Mouse (Mus musculus): ENCODE measurements around the gene Pacsin1. TPM values are rescaled to one million over a fixed set of nuclear protein-coding genes. Genes with fewer than 3 reads are reported as not detected.

Gene Pacsin1
- 104 and 105 TPM in 2 replicates for polyA plus RNA-seq (2015; fragmentation: Nextera tagmentation; extraction: Ambion mirVana)

GRCm38 (mm10) chr17:27655089-27656010 is at the start of gene Pacsin1:
Gene Pacsin1, plus strand, starts transcription at chr17:27655509.

GRCm38 (mm10) chr17:27623360-27624326 is 31.7 kb upstream of the Pacsin1 start, which contains the start of gene Nudt3:
Gene Nudt3, minus strand, starts transcription at chr17:27623495.

GRCm38 (mm10) chr17:27634871-27635574 is 20.3 kb upstream of the Pacsin1 start, which contains the start of gene RPS10-NUDT3:
Gene RPS10-NUDT3, minus strand, starts transcription at chr17:27635222.

GRCm38 (mm10) chr17:27636132-27637020 is 18.9 kb upstream of the Pacsin1 start, which contains the start of gene Rps10:
Gene Rps10, minus strand, starts transcription at chr17:27636669.

GRCm38 (mm10) chr17:27728770-27729169 is 73.5 kb downstream of the Pacsin1 start, which contains the start of gene Spdef:
Gene Spdef, minus strand, starts transcription at chr17:27728955.

Other genes with a start within 250 kb of the Pacsin1 start
- gene Grm4, start 134.1 kb upstream of the Pacsin1 start, polyA plus RNA-seq (2015; fragmentation: Nextera tagmentation; extraction: Ambion mirVana), result 14.1 and 17.1 TPM in 2 replicates
- gene Hmga1, start 99.0 kb upstream of the Pacsin1 start, polyA plus RNA-seq (2015; fragmentation: Nextera tagmentation; extraction: Ambion mirVana), result 125 and 151 TPM in 2 replicates
- gene AI413582, start 89.8 kb upstream of the Pacsin1 start, polyA plus RNA-seq (2015; fragmentation: Nextera tagmentation; extraction: Ambion mirVana), result 117 and 121 TPM in 2 replicates
- 226 and 248 TPM in 2 replicates for gene Nudt3, start 32.0 kb upstream of the Pacsin1 start, polyA plus RNA-seq (2015; fragmentation: Nextera tagmentation; extraction: Ambion mirVana)
- gene RPS10-NUDT3, start 20.3 kb upstream of the Pacsin1 start, polyA plus RNA-seq (2015; fragmentation: Nextera tagmentation; extraction: Ambion mirVana), result not detected in 2 replicates
- gene Rps10, start 18.8 kb upstream of the Pacsin1 start, polyA plus RNA-seq (2015; fragmentation: Nextera tagmentation; extraction: Ambion mirVana), result 491 and 583 TPM in 2 replicates
- 2.3 TPM in 2 replicates for gene Spdef, start 73.4 kb downstream of the Pacsin1 start, polyA plus RNA-seq (2015; fragmentation: Nextera tagmentation; extraction: Ambion mirVana)
- gene D17Wsu92e, start 165.1 kb downstream of the Pacsin1 start, polyA plus RNA-seq (2015; fragmentation: Nextera tagmentation; extraction: Ambion mirVana), result 10.4 and 11.9 TPM in 2 replicates
- 221 and 227 TPM in 2 replicates for gene Snrpc, start 182.6 kb downstream of the Pacsin1 start, polyA plus RNA-seq (2015; fragmentation: Nextera tagmentation; extraction: Ambion mirVana)
- 4.3 and 5.7 TPM in 2 replicates for gene Uhrf1bp1, start 200.9 kb downstream of the Pacsin1 start, polyA plus RNA-seq (2015; fragmentation: Nextera tagmentation; extraction: Ambion mirVana)